Mouse (Mus musculus) bone marrow, adult 2 months (tissue): ENCODE data around the gene Mllt1.

Source experiments
- CTCF ChIP-seq: fragments of 200-500 bp; IDR thresholded peaks from 2 replicates; pipeline ENCODE4 v1.5.1; 2011; ENCODE audit warnings: low read length, control low read depth; ENCODE audit not compliant: control insufficient read depth, insufficient read depth
- POLR2A ChIP-seq: fragments of 200-500 bp; IDR thresholded peaks from 2 replicates; pipeline ENCODE4 v1.6.1; 2011; ENCODE audit warnings: low read depth, mild to moderate bottlenecking, control low read depth, low read length, borderline replicate concordance; ENCODE audit not compliant: control insufficient read depth

- no peak for TF ChIP-seq POLR2A
- TF ChIP-seq CTCF, result no peak
Measured at GRCm38 (mm10) chr17:56962642-56963405, 27.6 kb upstream of the Mllt1 start.
